Mouse (Mus musculus): ENCODE data around the gene Mis18a. TPM values are rescaled to one million over a fixed set of nuclear protein-coding genes. Genes with fewer than 3 reads are reported as not detected.

Gene Mis18a
- polyA plus RNA-seq, 1 experiment from 2014 or later = 25.8 TPM

GRCm38 (mm10) chr16:90709711-90710289 is 17.4 kb downstream of the Mis18a start:
- DNase-seq (ENCODE audit: low spot score) = peak; percentile 82
- Histone ChIP-seq H3K27me3 (ENCODE audit: control insufficient read depth, insufficient read depth, low read length) (no peaks in the 10 kb centered on the region), H3K36me3 (replicated peaks; ENCODE audit: control insufficient read depth, insufficient read depth) (no peaks in the 10 kb centered on the region), H3K9ac (peak overlapping the region; percentile 64), H3K9me3 (ENCODE audit: control insufficient read depth, low read length) (no peaks in the 10 kb centered on the region), H3K4me2 (replicated peaks) (peak overlapping the region; percentile 63), H3K4me3 (replicated peaks; ENCODE audit: low read length) (peak overlapping the region; percentile 26), H3K27ac (peak overlapping the region; percentile 86), H3K4me1 (replicated peaks; ENCODE audit: control insufficient read depth, insufficient read depth, low read length) (peaks cover 27% of the 10 kb centered on the region)
- ATAC-seq (ENCODE audit: low FRiP score) = peak; percentile 91
- WGBS = 5% methylated on average over 17 of the region's 17 CpGs

- Histone ChIP-seq H3K36me3 (replicated peaks; ENCODE audit: control insufficient read depth, insufficient read depth) (no peaks in the 10 kb centered on the region), H3K4me2 (replicated peaks) (no peak overlapping the region), H3K4me1 (replicated peaks; ENCODE audit: control insufficient read depth, insufficient read depth, low read length) (peaks cover 19% of the 10 kb centered on the region), H3K9ac (no peak overlapping the region), H3K9me3 (ENCODE audit: control insufficient read depth, low read length) (no peaks in the 10 kb centered on the region), H3K27me3 (ENCODE audit: control insufficient read depth, insufficient read depth, low read length) (no peaks in the 10 kb centered on the region), H3K27ac (no peak overlapping the region), H3K4me3 (replicated peaks; ENCODE audit: low read length) (no peak overlapping the region)
- no peak for ATAC-seq (ENCODE audit: low FRiP score)
- 50% methylated on average over 3 of the region's 3 CpGs for WGBS
- DNase-seq (ENCODE audit: low spot score) = no peak
Measured at GRCm38 (mm10) chr16:90706279-90706678, 20.9 kb downstream of the Mis18a start.

DNA sequence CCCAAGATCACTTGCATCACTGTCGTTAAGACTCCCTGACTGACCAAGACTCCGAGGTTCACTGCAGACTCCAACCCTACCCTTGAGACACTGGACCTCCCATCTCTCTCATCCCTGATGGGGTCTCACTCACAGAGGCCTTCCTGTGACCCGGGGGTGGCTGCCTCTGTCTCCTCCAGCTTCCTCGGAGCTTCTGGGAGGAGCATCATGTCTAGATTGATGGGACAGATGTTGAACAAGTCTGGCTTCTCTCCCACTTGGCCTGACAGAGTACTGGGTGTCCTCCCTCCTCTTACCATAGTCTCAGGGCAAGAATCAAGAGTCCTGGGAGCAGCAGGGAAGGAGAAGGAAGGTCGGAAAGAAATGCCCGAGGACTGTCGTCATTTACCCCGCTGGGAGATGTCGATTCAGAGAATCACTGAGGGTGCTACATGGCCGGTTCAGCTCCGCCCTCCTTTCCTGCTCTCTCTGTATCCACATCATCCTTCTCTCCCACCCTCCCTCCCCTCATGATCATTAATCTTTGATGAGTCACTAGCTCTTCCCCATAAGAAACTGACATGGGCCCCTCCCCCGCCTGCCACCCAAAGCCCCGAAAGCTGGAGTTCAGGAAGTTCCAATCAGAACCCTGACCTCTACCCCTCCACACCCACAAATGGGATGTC is 22.9 kb downstream of the Mis18a start:
- no peak overlapping the region for H3K9ac ChIP-seq
- H3K9me3 ChIP-seq (ENCODE audit: control insufficient read depth, low read length) = no peaks in the 10 kb centered on the region
- no peaks in the 10 kb centered on the region for H3K36me3 ChIP-seq (replicated peaks; ENCODE audit: control insufficient read depth, insufficient read depth)
- DNase-seq (ENCODE audit: low spot score) (no peak), ATAC-seq (ENCODE audit: low FRiP score) (no peak)
- WGBS = 79% methylated on average over 13 of the region's 13 CpGs
- peaks cover 6% of the 10 kb centered on the region for H3K4me1 ChIP-seq (replicated peaks; ENCODE audit: control insufficient read depth, insufficient read depth, low read length)
- H3K27ac ChIP-seq = no peak overlapping the region
- H3K4me3 ChIP-seq (replicated peaks; ENCODE audit: low read length) = no peak overlapping the region
- no peak overlapping the region for H3K4me2 ChIP-seq (replicated peaks)
- H3K27me3 ChIP-seq (ENCODE audit: control insufficient read depth, insufficient read depth, low read length) = no peaks in the 10 kb centered on the region

- H3K27ac ChIP-seq = no peak overlapping the region
- H3K4me2 ChIP-seq (replicated peaks) = no peak overlapping the region
- no peaks in the 10 kb centered on the region for H3K9me3 ChIP-seq (ENCODE audit: control insufficient read depth, low read length)
- ATAC-seq (ENCODE audit: low FRiP score) = no peak
- H3K4me1 ChIP-seq (replicated peaks; ENCODE audit: control insufficient read depth, insufficient read depth, low read length) = no peaks in the 10 kb centered on the region
- no peak overlapping the region for H3K9ac ChIP-seq
- no peaks in the 10 kb centered on the region for H3K27me3 ChIP-seq (ENCODE audit: control insufficient read depth, insufficient read depth, low read length)
- H3K4me3 ChIP-seq (replicated peaks; ENCODE audit: low read length) = no peak overlapping the region
- DNase-seq (ENCODE audit: low spot score) = no peak
- 14% methylated on average over 1 of the region's 1 CpGs for WGBS
- no peaks in the 10 kb centered on the region for H3K36me3 ChIP-seq (replicated peaks; ENCODE audit: control insufficient read depth, insufficient read depth)
Measured at GRCm38 (mm10) chr16:90703646-90704045, 23.6 kb downstream of the Mis18a start.

DNA sequence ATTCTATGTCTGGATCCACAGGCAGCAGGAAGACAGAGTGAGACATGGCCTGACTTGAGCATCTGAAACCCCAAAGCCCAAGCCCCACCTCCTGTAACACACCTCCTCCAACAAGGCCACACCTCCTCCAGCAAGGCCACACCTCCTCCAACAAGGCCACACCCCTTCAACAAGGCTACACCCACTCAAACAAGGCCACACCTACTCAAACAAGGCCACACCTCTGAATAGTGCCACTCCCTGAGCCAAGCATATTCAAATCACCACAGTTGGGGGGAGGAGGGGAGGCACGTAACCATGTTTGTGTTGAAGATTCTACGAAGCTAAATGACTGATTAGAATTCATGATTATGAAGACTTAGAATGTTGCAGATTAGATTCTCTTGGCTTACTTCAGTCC is 25.7 kb downstream of the Mis18a start:
- ATAC-seq (ENCODE audit: low FRiP score) (no peak), DNase-seq (ENCODE audit: low spot score) (no peak)
- Histone ChIP-seq H3K36me3 (replicated peaks; ENCODE audit: control insufficient read depth, insufficient read depth) (no peaks in the 10 kb centered on the region), H3K27ac (no peak overlapping the region), H3K9ac (no peak overlapping the region), H3K4me2 (replicated peaks) (no peak overlapping the region), H3K4me1 (replicated peaks; ENCODE audit: control insufficient read depth, insufficient read depth, low read length) (no peaks in the 10 kb centered on the region), H3K27me3 (ENCODE audit: control insufficient read depth, insufficient read depth, low read length) (no peaks in the 10 kb centered on the region), H3K9me3 (ENCODE audit: control insufficient read depth, low read length) (no peaks in the 10 kb centered on the region), H3K4me3 (replicated peaks; ENCODE audit: low read length) (no peak overlapping the region)
- WGBS = 92% methylated on average over 2 of the region's 2 CpGs

- 84% methylated on average over 14 of the region's 14 CpGs for WGBS
- no peak overlapping the region for H3K4me2 ChIP-seq (replicated peaks)
- no peaks in the 10 kb centered on the region for H3K36me3 ChIP-seq (replicated peaks; ENCODE audit: control insufficient read depth, insufficient read depth)
- H3K4me1 ChIP-seq (replicated peaks; ENCODE audit: control insufficient read depth, insufficient read depth, low read length) = 0 out of 2 replicates have a peak, but pooled peaks cover 3% of the 10 kb centered on the region
- H3K27me3 ChIP-seq (ENCODE audit: control insufficient read depth, insufficient read depth, low read length) = no peaks in the 10 kb centered on the region
- DNase-seq (ENCODE audit: low spot score) = no peak
- no peaks in the 10 kb centered on the region for H3K9me3 ChIP-seq (ENCODE audit: control insufficient read depth, low read length)
- no peak overlapping the region for H3K27ac ChIP-seq
- H3K4me3 ChIP-seq (replicated peaks; ENCODE audit: low read length) = no peak overlapping the region
- no peak for ATAC-seq (ENCODE audit: low FRiP score)
- no peak overlapping the region for H3K9ac ChIP-seq
Measured at GRCm38 (mm10) chr16:90699390-90699789, 27.8 kb downstream of the Mis18a start.

DNA sequence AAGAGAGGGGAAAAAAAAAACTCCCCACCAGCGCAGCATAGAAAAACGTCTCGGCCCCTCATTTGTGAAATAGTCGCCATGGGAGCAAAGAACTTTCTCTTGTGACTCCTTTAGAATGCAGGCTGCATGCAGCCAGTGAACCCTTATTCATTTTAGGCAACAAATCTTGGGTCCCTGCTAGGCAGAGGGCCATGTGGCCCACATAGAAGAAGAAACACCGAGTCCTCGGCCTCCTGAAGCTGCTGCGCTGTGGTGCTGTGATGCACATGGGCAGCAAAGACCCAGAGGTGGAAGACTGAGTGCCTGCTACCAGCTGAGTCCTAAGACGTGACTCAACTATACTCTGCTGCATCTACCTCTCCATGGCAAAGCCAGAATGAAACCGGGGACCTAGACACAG is 30.9 kb downstream of the Mis18a start:
- no peaks in the 10 kb centered on the region for H3K36me3 ChIP-seq (replicated peaks; ENCODE audit: control insufficient read depth, insufficient read depth)
- no peak overlapping the region for H3K9ac ChIP-seq
- WGBS = 51% methylated on average over 9 of the region's 9 CpGs
- H3K27me3 ChIP-seq (ENCODE audit: control insufficient read depth, insufficient read depth, low read length) = no peaks in the 10 kb centered on the region
- H3K4me1 ChIP-seq (replicated peaks; ENCODE audit: control insufficient read depth, insufficient read depth, low read length) = 0 out of 2 replicates have a peak, but pooled peaks cover 3% of the 10 kb centered on the region
- H3K4me3 ChIP-seq (replicated peaks; ENCODE audit: low read length) = no peak overlapping the region
- H3K27ac ChIP-seq = no peak overlapping the region
- no peaks in the 10 kb centered on the region for H3K9me3 ChIP-seq (ENCODE audit: control insufficient read depth, low read length)
- no peak for DNase-seq (ENCODE audit: low spot score)
- H3K4me2 ChIP-seq (replicated peaks) = no peak overlapping the region
- no peak for ATAC-seq (ENCODE audit: low FRiP score)

DNA sequence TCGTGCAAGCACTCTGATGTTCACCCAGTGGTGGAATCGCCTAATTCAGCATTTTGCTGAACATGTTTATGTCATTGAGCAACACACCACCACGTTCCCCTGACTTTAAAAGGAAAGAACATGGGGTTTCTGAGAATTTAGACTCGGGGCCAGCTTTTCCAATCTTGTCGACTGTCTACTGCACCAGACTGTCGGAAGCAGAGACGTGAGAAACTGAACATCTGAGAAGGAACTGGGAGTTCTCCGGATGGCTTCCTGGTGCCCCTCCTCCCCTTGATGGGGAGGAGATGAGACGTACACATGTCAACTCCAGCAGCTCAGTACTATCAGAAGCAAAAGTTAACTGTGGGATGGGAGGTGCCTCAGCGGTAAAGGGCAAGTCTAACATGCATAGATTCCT is 32.1 kb downstream of the Mis18a start:
- H3K9me3 ChIP-seq (ENCODE audit: control insufficient read depth, low read length) = no peaks in the 10 kb centered on the region
- ATAC-seq (ENCODE audit: low FRiP score) = no peak
- no peak overlapping the region for H3K9ac ChIP-seq
- no peak for DNase-seq (ENCODE audit: low spot score)
- H3K27me3 ChIP-seq (ENCODE audit: control insufficient read depth, insufficient read depth, low read length) = no peaks in the 10 kb centered on the region
- H3K4me2 ChIP-seq (replicated peaks) = no peak overlapping the region
- 81% methylated on average over 10 of the region's 10 CpGs for WGBS
- 0 out of 2 replicates have a peak, but pooled peaks cover 3% of the 10 kb centered on the region for H3K4me1 ChIP-seq (replicated peaks; ENCODE audit: control insufficient read depth, insufficient read depth, low read length)
- no peak overlapping the region for H3K27ac ChIP-seq
- H3K36me3 ChIP-seq (replicated peaks; ENCODE audit: control insufficient read depth, insufficient read depth) = no peaks in the 10 kb centered on the region
- no peak overlapping the region for H3K4me3 ChIP-seq (replicated peaks; ENCODE audit: low read length)

DNA sequence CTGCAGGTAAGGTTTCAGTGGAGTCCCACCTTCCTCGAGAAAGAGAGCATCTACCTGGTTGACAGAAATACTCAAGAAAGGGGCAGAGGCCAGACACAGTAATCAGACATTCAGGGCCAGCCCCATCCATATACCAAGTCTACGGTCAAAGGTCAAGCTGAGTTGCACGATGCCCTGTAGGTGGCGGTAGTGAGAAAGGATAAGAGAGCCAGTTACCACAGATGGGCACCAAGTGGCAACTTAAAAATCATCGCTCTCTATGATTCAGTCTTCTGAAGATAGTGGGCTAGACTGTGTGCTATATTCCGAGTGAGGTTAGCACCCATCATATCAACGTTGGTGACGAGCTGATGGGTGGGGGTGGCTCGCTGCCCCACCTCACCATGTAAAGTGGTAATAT is 32.5 kb downstream of the Mis18a start:
- 68% methylated on average over 9 of the region's 9 CpGs for WGBS
- ATAC-seq (ENCODE audit: low FRiP score) = no peak

More for the DNA sequence above, 32.5 kb downstream of the Mis18a start:
- 0 out of 2 replicates have a peak, but pooled peaks cover 3% of the 10 kb centered on the region for H3K4me1 ChIP-seq (replicated peaks; ENCODE audit: control insufficient read depth, insufficient read depth, low read length)
- no peak overlapping the region for H3K4me3 ChIP-seq (replicated peaks; ENCODE audit: low read length)
- H3K27ac ChIP-seq = no peak overlapping the region
- H3K4me2 ChIP-seq (replicated peaks) = no peak overlapping the region
- H3K36me3 ChIP-seq (replicated peaks; ENCODE audit: control insufficient read depth, insufficient read depth) = no peaks in the 10 kb centered on the region
- DNase-seq (ENCODE audit: low spot score) = no peak
- H3K27me3 ChIP-seq (ENCODE audit: control insufficient read depth, insufficient read depth, low read length) = no peaks in the 10 kb centered on the region
- H3K9me3 ChIP-seq (ENCODE audit: control insufficient read depth, low read length) = no peaks in the 10 kb centered on the region
- H3K9ac ChIP-seq = no peak overlapping the region

All from hindbrain, embryonic 14.5 days (tissue).